Mouse (Mus musculus) retina, embryonic 14.5 days (tissue): ENCODE measurements around the gene Efcab3.

Experiments
- DNase-seq: peaks from one replicate; pipeline ENCODE4 v3.0.0-alpha.2; 2015; ENCODE audit warnings: low spot score

Gene Efcab3

GRCm38 (mm10) chr11:105149353-105149752, 86.0 kb downstream of the Efcab3 start:
- DNase-seq = no peak

DNA sequence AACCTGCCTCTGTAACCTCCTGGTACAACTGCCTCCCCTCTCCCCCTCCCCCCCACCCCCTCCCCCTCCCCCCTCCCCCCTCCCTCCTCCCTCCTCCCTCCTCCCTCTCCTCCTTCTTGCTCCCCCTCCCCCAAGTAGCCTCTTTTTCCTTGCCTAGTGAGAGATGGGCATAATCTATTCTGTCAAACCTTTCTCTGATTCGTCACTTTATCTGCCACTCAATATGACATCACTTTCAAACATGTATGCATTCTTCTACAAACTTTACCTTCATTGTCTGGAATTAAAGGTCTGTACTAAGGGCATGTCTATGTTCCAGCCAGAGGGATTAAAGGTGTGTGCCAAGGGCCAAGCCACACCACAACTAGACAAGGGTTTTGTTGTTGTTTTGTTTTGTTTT, 86.4 kb downstream of the Efcab3 start:
- DNase-seq = no peak

DNA sequence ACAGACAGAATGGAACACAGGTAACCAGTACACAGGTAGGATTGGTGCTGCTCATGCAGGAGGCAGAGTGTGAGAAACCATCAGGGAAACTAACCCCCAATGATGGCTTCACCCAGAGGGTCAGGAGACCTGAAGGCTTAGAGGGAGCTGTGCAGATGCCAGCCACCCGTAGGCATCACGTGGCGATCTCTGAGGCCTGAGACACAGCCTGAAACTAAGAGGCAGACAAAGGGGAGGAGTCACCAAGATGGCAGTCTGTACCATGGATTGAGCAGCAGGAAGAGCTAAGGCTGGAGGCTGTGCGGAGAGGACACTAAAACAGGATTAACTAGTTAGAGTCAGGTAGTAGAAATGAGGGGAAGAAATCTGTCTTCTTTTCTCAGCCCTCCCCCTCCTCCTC, 87.3 kb downstream of the Efcab3 start:
- DNase-seq = no peak

DNA sequence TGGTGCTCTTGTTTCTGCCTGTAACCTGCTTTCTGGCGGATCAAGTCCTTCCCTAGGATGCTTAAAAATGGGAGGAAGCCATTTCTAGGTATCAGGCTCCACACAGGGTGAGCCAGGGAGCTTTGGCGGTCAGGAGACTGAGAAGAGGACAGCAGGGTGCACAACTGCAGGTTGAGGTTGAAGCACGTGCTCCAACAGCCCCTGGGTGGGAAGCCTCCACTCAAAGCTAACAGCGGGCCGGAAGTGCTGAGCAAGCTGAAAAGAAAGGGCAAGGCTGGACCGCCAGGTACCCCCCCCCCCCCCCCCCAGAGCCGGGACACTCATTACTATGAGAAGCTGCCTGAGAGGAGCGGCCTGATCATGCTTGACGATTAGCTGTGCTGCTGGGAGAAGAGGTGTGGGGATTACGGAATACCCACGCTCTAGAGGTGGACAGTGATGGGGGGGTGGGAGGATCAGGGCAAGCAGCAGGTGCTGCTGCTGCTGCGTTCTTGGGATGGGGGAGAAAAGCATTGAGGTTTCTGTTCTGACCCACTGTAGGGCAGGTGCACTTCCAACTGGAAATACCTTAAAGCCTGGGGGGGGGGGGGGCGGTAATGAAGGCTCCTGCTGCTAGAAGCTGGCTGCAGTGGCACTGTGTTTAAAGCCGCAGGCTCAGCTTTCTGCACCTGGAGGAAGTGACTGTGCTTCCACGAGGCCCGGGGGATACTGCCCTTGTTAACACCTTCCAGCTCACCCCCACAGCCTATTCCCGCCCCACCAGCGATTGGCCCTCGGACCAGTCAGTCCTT, 88.0 kb downstream of the Efcab3 start:
- peak; percentile 8 for DNase-seq

- DNase-seq = no peak
Observed at GRCm38 (mm10) chr11:105152017-105152300, 88.6 kb downstream of the Efcab3 start.

DNA sequence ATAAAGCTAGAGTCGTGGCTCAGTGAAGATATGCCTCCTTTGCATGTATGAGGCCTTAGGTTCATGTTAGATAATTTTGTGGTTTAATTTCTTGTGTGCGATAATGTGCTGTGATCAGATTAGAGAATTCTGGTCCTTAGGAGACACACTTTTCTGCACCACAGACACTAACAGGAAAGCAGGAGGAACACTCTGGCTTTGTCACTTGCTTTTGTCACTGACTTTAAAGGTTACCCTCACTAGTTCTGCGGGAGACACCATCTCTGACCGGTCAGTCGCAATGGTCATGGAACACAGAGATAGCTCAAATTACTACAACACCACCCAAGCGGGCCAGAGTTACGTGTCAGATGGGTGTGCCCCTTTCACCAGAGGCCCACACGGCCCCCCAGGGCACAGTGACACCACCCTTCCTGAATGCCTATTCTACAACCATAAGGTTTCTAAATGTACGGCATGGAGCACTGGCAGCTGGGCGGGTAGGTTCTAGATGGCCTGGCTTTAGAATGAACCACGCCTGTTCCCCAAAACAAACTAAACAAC, 89.0 kb downstream of the Efcab3 start:
- no peak for DNase-seq

- DNase-seq = peak; percentile 53
Observed at GRCm38 (mm10) chr11:105153068-105153833, 89.9 kb downstream of the Efcab3 start.

- no peak for DNase-seq
Observed at GRCm38 (mm10) chr11:105155915-105156314, 92.5 kb downstream of the Efcab3 start.

GRCm38 (mm10) chr11:105156748-105157267, 93.4 kb downstream of the Efcab3 start:
- DNase-seq = no peak

GRCm38 (mm10) chr11:105158047-105158446, 94.7 kb downstream of the Efcab3 start:
- DNase-seq = no peak

- DNase-seq = no peak
Observed at GRCm38 (mm10) chr11:105159673-105160360, 96.4 kb downstream of the Efcab3 start.

- DNase-seq = no peak
Observed at GRCm38 (mm10) chr11:105161411-105161810, 98.0 kb downstream of the Efcab3 start.

GRCm38 (mm10) chr11:105164516-105165510, 101.4 kb downstream of the Efcab3 start:
- DNase-seq = no peak

- DNase-seq = no peak
Observed at GRCm38 (mm10) chr11:105166780-105167179, 103.4 kb downstream of the Efcab3 start.
